Mouse (Mus musculus) heart, adult 2 months (tissue): Measurements from ENCODE around the gene Sgip1. TPM values are rescaled to one million over a fixed set of nuclear protein-coding genes. Genes with fewer than 3 reads are reported as not detected.

Source experiments
- DNase-seq, 2 experiments: peaks; one replicate each; pipeline ENCODE4 v3.0.0; 2021
- H3K27ac ChIP-seq: fragments of 200-600 bp; 2 replicates; pipeline ENCODE4 v1.8.1; 2022
- H3K27me3 ChIP-seq: fragments of 200-500 bp; 2 replicates; pipeline ENCODE4 v1.6.1; 2012; ENCODE audit warnings: mild to moderate bottlenecking, low read length, inconsistent platforms, mixed read lengths; ENCODE audit not compliant: control insufficient read depth, insufficient read depth
- H3K36me3 ChIP-seq: fragments of 200-500 bp; 2 replicates; pipeline ENCODE4 v1.6.1; 2012; ENCODE audit warnings: low read length, inconsistent platforms; ENCODE audit not compliant: control insufficient read depth, insufficient read depth
- H3K4me1 ChIP-seq: fragments of 200-500 bp; 2 replicates; pipeline ENCODE4 v1.6.1; 2011; ENCODE audit warnings: low read length; ENCODE audit not compliant: control insufficient read depth, insufficient read depth
- H3K4me3 ChIP-seq: fragments of 200-600 bp; 2 replicates; pipeline ENCODE4 v1.8.1; 2022
- H3K79me2 ChIP-seq: fragments of 200-500 bp; replicated peaks from 2 replicates; pipeline ENCODE4 v1.6.1; 2012; ENCODE audit warnings: mild to moderate bottlenecking, inconsistent platforms, low read length, moderate library complexity, mixed read lengths; ENCODE audit not compliant: control insufficient read depth, insufficient read depth
- H3K9ac ChIP-seq: fragments of 200-500 bp; 2 replicates; pipeline ENCODE4 v1.6.1; 2012; ENCODE audit warnings: low read depth, mild to moderate bottlenecking, control low read depth, inconsistent platforms, low read length, mixed read lengths
- CTCF ChIP-seq: fragments of 200-600 bp; IDR thresholded peaks from 2 replicates; pipeline ENCODE4 v1.8.1; 2022; ENCODE audit warnings: antibody characterized with exemption, mild to moderate bottlenecking, moderate library complexity
- EP300 ChIP-seq: fragments of 200-500 bp; IDR thresholded peaks from 2 replicates; pipeline ENCODE4 v1.6.1; 2011; ENCODE audit warnings: low read depth, low read length, control low read depth; ENCODE audit not compliant: insufficient read depth
- POLR2A ChIP-seq: fragments of 200-500 bp; IDR thresholded peaks from 2 replicates; pipeline ENCODE4 v1.6.1; 2011; ENCODE audit warnings: mild to moderate bottlenecking, low read depth, low read length, control low read depth; ENCODE audit not compliant: insufficient read depth
- WGBS: fragments of 180-500 bp; shearing (Covaris S2); methylation state at CpG from one replicate; pipeline ENCODE4 v1.1.7; 2018; 5-methylcytosine and 5-hydroxymethylcytosine counted together
- intact Hi-C: fragments of 180-260 bp; cut with DNase I; formaldehyde crosslinking; loops from one replicate; pipeline ENCODE4 v1.15.1; 2025
- polyA plus RNA-seq: library from polyadenylated mRNA; depleted of rRNA; stranded (reverse); fragments of >200 nt; gene quantifications from 2 replicates; pipeline ENCODE4 v1.2.3, GENCODE M21; 2012
- total RNA-seq, 2 experiments: library from RNA; stranded (reverse); gene quantifications; 2 replicates each; pipeline ENCODE4 v1.2.3; 2021

Sgip1 gene
- total and polyA plus RNA-seq, 3 experiments, result 0.57 to 2.0 (median 1.7) TPM

- peak in 1 of 2 experiments; percentile 3 for DNase-seq
- intact Hi-C loops, result no loop called here
- WGBS, result 88% methylated on average over 7 of the region's 7 CpGs
- H3K4me3 ChIP-seq, result no peak overlapping the region
- no peaks in the 10 kb centered on the region for H3K27me3 ChIP-seq
- H3K4me1 ChIP-seq, result no peaks in the 10 kb centered on the region
- H3K9ac ChIP-seq, result no peak overlapping the region
- H3K79me2 ChIP-seq, result no peaks in the 10 kb centered on the region
- TF ChIP-seq CTCF (no peak), POLR2A (no peak), EP300 (no peak)
- H3K27ac ChIP-seq, result no peak overlapping the region
- no peaks in the 10 kb centered on the region for H3K36me3 ChIP-seq
These were observed 189.6 kb downstream of the Sgip1 start for GRCm38 (mm10) chr4:102930679-102931078.

DNA sequence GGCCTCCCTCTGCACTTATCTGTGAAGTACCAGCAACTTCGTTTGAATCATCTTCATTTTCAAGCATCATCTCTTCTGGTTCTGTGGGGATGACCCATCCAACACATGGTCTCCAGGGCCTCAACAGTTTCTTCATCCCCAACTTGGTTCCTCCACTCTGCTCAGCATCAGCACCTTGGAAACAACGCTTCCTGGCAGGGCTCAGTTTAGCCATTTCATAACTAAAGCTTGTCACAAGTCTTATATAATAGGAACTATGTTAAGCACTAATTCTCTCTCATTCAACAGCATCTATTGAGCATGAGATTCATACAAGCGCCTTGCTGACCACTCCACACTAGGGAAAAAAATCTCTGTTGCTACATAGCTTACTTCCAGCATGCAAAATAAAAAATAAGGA, 199.2 kb downstream of the Sgip1 start:
- TF ChIP-seq EP300, result no peak
- TF ChIP-seq CTCF, result no peak
- no peak for TF ChIP-seq POLR2A
- Histone ChIP-seq H3K9ac (no peak overlapping the region), H3K79me2 (no peaks in the 10 kb centered on the region), H3K27ac (no peak overlapping the region), H3K4me1 (no peaks in the 10 kb centered on the region), H3K36me3 (no peaks in the 10 kb centered on the region), H3K4me3 (no peak overlapping the region), H3K27me3 (no peaks in the 10 kb centered on the region)
- 74% methylated on average over 3 of the region's 3 CpGs for WGBS
- DNase-seq, result no peak
- intact Hi-C loops, result no loop called here

DNA sequence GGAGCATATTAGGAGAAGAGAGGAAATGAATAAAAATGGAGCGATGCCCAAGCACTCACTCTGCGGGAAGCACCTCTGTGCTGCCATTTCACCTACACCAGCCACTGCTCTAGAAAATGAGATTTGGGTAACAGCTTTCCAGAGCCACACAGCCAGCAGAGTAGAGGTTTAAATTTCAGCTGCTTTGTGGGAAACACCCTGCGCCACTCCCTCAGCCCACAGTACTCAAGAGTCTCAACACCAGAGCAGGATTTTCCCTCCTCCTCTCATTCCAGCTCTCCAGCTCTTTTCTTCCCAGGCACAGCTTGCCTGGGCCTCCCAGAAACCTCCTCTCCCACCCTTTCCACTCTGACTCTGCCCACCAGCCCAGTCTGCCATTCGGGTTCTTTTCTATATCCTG, 199.6 kb downstream of the Sgip1 start:
- DNase-seq, result no peak
- no peaks in the 10 kb centered on the region for H3K27me3 ChIP-seq
- no peaks in the 10 kb centered on the region for H3K79me2 ChIP-seq
- TF ChIP-seq EP300, result no peak
- no peak for TF ChIP-seq CTCF
- no peak for TF ChIP-seq POLR2A
- intact Hi-C loops, result no loop called here
- H3K4me3 ChIP-seq, result no peak overlapping the region
- no peaks in the 10 kb centered on the region for H3K4me1 ChIP-seq
- no peak overlapping the region for H3K27ac ChIP-seq
- H3K36me3 ChIP-seq, result no peaks in the 10 kb centered on the region
- H3K9ac ChIP-seq, result no peak overlapping the region
- WGBS, result 87% methylated on average over 4 of the region's 4 CpGs

GRCm38 (mm10) chr4:102944325-102944724, 203.2 kb downstream of the Sgip1 start:
- 58% methylated on average over 6 of the region's 6 CpGs for WGBS
- DNase-seq, result no peak
- no peak for TF ChIP-seq EP300
- no peak for TF ChIP-seq CTCF
- no peak for TF ChIP-seq POLR2A
- H3K27ac ChIP-seq, result no peak overlapping the region
- no peaks in the 10 kb centered on the region for H3K36me3 ChIP-seq
- no peak overlapping the region for H3K4me3 ChIP-seq
- H3K4me1 ChIP-seq, result no peaks in the 10 kb centered on the region
- intact Hi-C loops, result no loop called here
- H3K79me2 ChIP-seq, result no peaks in the 10 kb centered on the region
- H3K27me3 ChIP-seq, result no peaks in the 10 kb centered on the region
- H3K9ac ChIP-seq, result no peak overlapping the region

DNA sequence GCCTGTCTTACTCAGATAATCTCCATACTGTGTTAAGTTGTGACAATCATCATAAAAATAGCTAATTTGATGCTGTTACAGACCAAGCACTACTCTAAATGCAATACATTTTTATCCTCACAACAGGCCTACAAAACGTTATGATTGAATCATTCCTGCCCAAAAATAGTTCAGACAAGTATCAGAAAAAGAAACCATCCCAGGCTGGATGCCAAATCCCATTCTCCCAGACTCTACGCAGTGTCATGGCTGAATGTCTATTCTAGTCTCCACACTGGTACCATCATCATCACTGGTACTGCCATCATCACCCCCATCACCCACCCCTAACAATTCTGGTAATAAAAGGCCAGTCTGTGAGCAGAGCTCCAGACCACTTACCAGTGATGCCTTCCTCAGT, 211.4 kb downstream of the Sgip1 start:
- 46% methylated on average over 2 of the region's 2 CpGs for WGBS
- no peak overlapping the region for H3K9ac ChIP-seq

GRCm38 (mm10) chr4:102955294-102955956, 214.3 kb downstream of the Sgip1 start:
- intact Hi-C loops, result no loop called here
- H3K9ac ChIP-seq, result no peak overlapping the region
- H3K27me3 ChIP-seq, result no peaks in the 10 kb centered on the region
- H3K27ac ChIP-seq, result no peak overlapping the region
- TF ChIP-seq CTCF (no peak), POLR2A (no peak), EP300 (no peak)
- 58% methylated on average over 17 of the region's 17 CpGs for WGBS
- H3K36me3 ChIP-seq, result no peaks in the 10 kb centered on the region
- no peak overlapping the region for H3K4me3 ChIP-seq
- DNase-seq, result no peak
- H3K4me1 ChIP-seq, result no peaks in the 10 kb centered on the region
- no peaks in the 10 kb centered on the region for H3K79me2 ChIP-seq

More for the DNA sequence above, 211.4 kb downstream of the Sgip1 start:
- H3K79me2 ChIP-seq, result no peaks in the 10 kb centered on the region
- no peaks in the 10 kb centered on the region for H3K4me1 ChIP-seq
- H3K4me3 ChIP-seq, result no peak overlapping the region
- intact Hi-C loops, result no loop called here
- H3K27ac ChIP-seq, result no peak overlapping the region
- H3K27me3 ChIP-seq, result no peaks in the 10 kb centered on the region
- TF ChIP-seq EP300 (no peak), CTCF (no peak), POLR2A (no peak)
- H3K36me3 ChIP-seq, result no peaks in the 10 kb centered on the region
- no peak for DNase-seq
